Mouse (Mus musculus) embryonic facial prominence, embryonic 11.5 days (tissue): ENCODE measurements at regions not wholly inside any gene's neighbourhood (a gene's known extent, or its start where the extent isn't known, plus 50 kb on each side); places are given as distances from the start of the nearest gene placed in this dataset.

Experiments
- ATAC-seq: fragments of 200-750 bp; cut with Nextera tagmentation; replicated peaks from 2 replicates; pipeline ENCODE4 v1.8.0; 2017; ENCODE audit warnings: low read depth; ENCODE audit not compliant: insufficient number of reproducible peaks, low FRiP score, low TSS enrichment
- DNase-seq: peaks from one replicate; pipeline ENCODE4 v3.0.0-alpha.2; 2015; ENCODE audit warnings: low spot score
- H3K27ac ChIP-seq: fragments of 300-500 bp; sonication (generic); replicated peaks from 2 replicates; pipeline ENCODE4 v1.5.1; 2014; ENCODE audit warnings: mild to moderate bottlenecking, low read depth, low read length, control low read depth
- H3K27me3 ChIP-seq: fragments of 300-500 bp; sonication (generic); 2 replicates; pipeline ENCODE4 v1.6.1; 2014; ENCODE audit warnings: mild to moderate bottlenecking, low read length, moderate library complexity, mixed read lengths; ENCODE audit not compliant: control insufficient read depth, insufficient read depth
- H3K36me3 ChIP-seq: fragments of 300-500 bp; sonication (generic); replicated peaks from 2 replicates; pipeline ENCODE4 v1.6.1; 2014; ENCODE audit warnings: low read depth, mild to moderate bottlenecking, low read length, moderate library complexity, mixed read lengths; ENCODE audit not compliant: control insufficient read depth, insufficient read depth
- H3K4me1 ChIP-seq: fragments of 300-500 bp; sonication (generic); 2 replicates; pipeline ENCODE4 v1.6.1; 2014; ENCODE audit warnings: low read length, mixed read lengths; ENCODE audit not compliant: control insufficient read depth, insufficient read depth
- H3K4me2 ChIP-seq: fragments of 300-500 bp; sonication (generic); 2 replicates; pipeline ENCODE4 v1.6.1; 2014; ENCODE audit warnings: low read depth, mild to moderate bottlenecking, control low read depth, low read length, moderate library complexity
- H3K4me3 ChIP-seq: fragments of 300-500 bp; sonication (generic); 2 replicates; pipeline ENCODE4 v1.5.1; 2014; ENCODE audit warnings: low read depth, low read length, control low read depth
- H3K9ac ChIP-seq: fragments of 300-500 bp; sonication (generic); replicated peaks from 2 replicates; pipeline ENCODE4 v1.6.1; 2014; ENCODE audit warnings: mild to moderate bottlenecking, control low read depth, low read length
- H3K9me3 ChIP-seq: fragments of 300-500 bp; sonication (generic); replicated peaks from 2 replicates; pipeline ENCODE4 v1.6.1; 2016; ENCODE audit warnings: mild to moderate bottlenecking, low read length, inconsistent platforms, mixed read lengths; ENCODE audit not compliant: control insufficient read depth
- WGBS: fragments of 180-500 bp; shearing (Covaris S2); extraction: QIAGEN DNeasy Blood & Tissue Kit; methylation state at CpG from one replicate; pipeline ENCODE4 v1.1.7; 2014; 5-methylcytosine and 5-hydroxymethylcytosine counted together

- Histone ChIP-seq H3K9me3 (no peaks in the 10 kb centered on the region), H3K9ac (no peak overlapping the region), H3K4me3 (no peak overlapping the region), H3K4me1 (no peaks in the 10 kb centered on the region), H3K4me2 (no peak overlapping the region), H3K27me3 (no peaks in the 10 kb centered on the region), H3K27ac (no peak overlapping the region), H3K36me3 (no peaks in the 10 kb centered on the region)
- ATAC-seq: no peak
- DNase-seq: no peak
- 92% methylated on average over 2 of the region's 2 CpGs for WGBS
Observed at GRCm38 (mm10) chr10:57090131-57090530, 396.1 kb upstream of the Hsf2 start.

GRCm38 (mm10) chr10:57095920-57096319 lies 390.3 kb upstream of the Hsf2 start:
- H3K4me3 ChIP-seq: no peak overlapping the region
- no peak for ATAC-seq
- no peak overlapping the region for H3K9ac ChIP-seq
- H3K27me3 ChIP-seq: no peaks in the 10 kb centered on the region
- H3K36me3 ChIP-seq: no peaks in the 10 kb centered on the region
- DNase-seq: peak; percentile 8
- no peaks in the 10 kb centered on the region for H3K9me3 ChIP-seq
- H3K4me1 ChIP-seq: no peaks in the 10 kb centered on the region
- no peak overlapping the region for H3K4me2 ChIP-seq
- no peak overlapping the region for H3K27ac ChIP-seq
- WGBS: 66% methylated on average over 3 of the region's 3 CpGs

GRCm38 (mm10) chr10:57113359-57113758 lies 372.8 kb upstream of the Hsf2 start:
- Histone ChIP-seq H3K4me1 (no peaks in the 10 kb centered on the region), H3K36me3 (no peaks in the 10 kb centered on the region), H3K27me3 (no peaks in the 10 kb centered on the region), H3K9ac (no peak overlapping the region), H3K4me2 (no peak overlapping the region), H3K4me3 (no peak overlapping the region), H3K9me3 (no peaks in the 10 kb centered on the region), H3K27ac (no peak overlapping the region)
- DNase-seq (no peak), ATAC-seq (no peak)
- WGBS: 84% methylated on average over 2 of the region's 2 CpGs

GRCm38 (mm10) chr10:57114696-57115271 lies 371.4 kb upstream of the Hsf2 start:
- no peaks in the 10 kb centered on the region for H3K27me3 ChIP-seq
- H3K4me3 ChIP-seq: no peak overlapping the region
- WGBS: 85% methylated on average over 8 of the region's 8 CpGs
- H3K9ac ChIP-seq: no peak overlapping the region
- no peaks in the 10 kb centered on the region for H3K36me3 ChIP-seq
- DNase-seq (no peak), ATAC-seq (no peak)
- H3K4me2 ChIP-seq: no peak overlapping the region
- no peaks in the 10 kb centered on the region for H3K4me1 ChIP-seq
- no peak overlapping the region for H3K27ac ChIP-seq
- no peaks in the 10 kb centered on the region for H3K9me3 ChIP-seq

- WGBS: 80% methylated on average over 1 of the region's 1 CpGs
Observed at GRCm38 (mm10) chr10:57121514-57121913, 364.7 kb upstream of the Hsf2 start.

DNA sequence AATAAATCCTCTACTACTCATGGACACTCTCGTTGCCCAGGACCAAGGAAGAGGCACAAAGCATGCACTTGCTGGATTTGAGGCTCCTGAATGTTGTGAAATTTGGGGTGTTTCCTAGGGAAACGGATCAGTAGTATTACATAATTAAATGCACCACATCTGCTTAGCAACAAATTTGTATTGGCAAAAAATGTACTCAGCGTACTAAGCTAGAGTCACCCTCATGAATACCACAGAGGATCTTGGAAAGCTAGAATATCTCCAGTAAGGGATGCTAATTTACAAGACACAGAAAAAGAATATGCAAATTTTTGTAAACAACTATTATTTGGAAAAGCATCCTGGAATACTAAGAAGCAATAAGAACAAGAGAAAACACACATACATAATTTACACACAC lies 359.0 kb upstream of the Hsf2 start:
- H3K36me3 ChIP-seq: no peaks in the 10 kb centered on the region
- H3K4me1 ChIP-seq: no peaks in the 10 kb centered on the region
- DNase-seq (no peak), ATAC-seq (no peak)
- WGBS: 87% methylated on average over 3 of the region's 3 CpGs
- H3K4me2 ChIP-seq: no peak overlapping the region
- no peak overlapping the region for H3K4me3 ChIP-seq
- no peaks in the 10 kb centered on the region for H3K9me3 ChIP-seq
- no peak overlapping the region for H3K27ac ChIP-seq
- H3K27me3 ChIP-seq: no peaks in the 10 kb centered on the region
- H3K9ac ChIP-seq: no peak overlapping the region

More at GRCm38 (mm10) chr10:57121514-57121913, 364.7 kb upstream of the Hsf2 start:
- no peaks in the 10 kb centered on the region for H3K4me1 ChIP-seq
- H3K4me2 ChIP-seq: no peak overlapping the region
- H3K4me3 ChIP-seq: no peak overlapping the region
- H3K36me3 ChIP-seq: no peaks in the 10 kb centered on the region
- DNase-seq (no peak), ATAC-seq (no peak)
- no peaks in the 10 kb centered on the region for H3K27me3 ChIP-seq
- H3K9ac ChIP-seq: no peak overlapping the region
- H3K27ac ChIP-seq: no peak overlapping the region
- no peaks in the 10 kb centered on the region for H3K9me3 ChIP-seq

- 79% methylated on average over 4 of the region's 4 CpGs for WGBS
- DNase-seq: no peak
- no peaks in the 10 kb centered on the region for H3K36me3 ChIP-seq
Observed at GRCm38 (mm10) chr10:57156426-57156825, 329.8 kb upstream of the Hsf2 start.

DNA sequence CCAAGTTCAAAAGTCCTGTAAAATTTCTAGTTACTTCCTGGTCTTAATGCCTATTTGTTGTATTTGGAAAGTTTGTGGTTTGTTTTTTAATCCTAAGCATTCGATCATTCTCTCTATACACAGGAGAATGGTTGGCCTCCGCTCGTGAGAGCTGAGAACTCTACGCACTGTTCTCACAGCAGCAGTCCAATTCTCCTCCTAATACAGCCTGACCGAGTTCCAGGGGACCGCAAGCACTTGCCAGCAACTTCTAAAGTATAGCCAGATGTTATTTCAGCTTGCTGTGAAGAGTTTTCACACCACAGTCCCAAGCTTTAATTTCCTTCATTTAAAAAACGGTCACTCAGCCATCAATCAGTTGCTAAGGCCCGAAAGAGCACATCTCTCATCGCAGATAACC lies 329.3 kb upstream of the Hsf2 start:
- Histone ChIP-seq H3K27me3 (no peaks in the 10 kb centered on the region), H3K9me3 (no peaks in the 10 kb centered on the region), H3K9ac (no peak overlapping the region), H3K36me3 (no peaks in the 10 kb centered on the region), H3K27ac (no peak overlapping the region), H3K4me2 (no peak overlapping the region), H3K4me1 (no peaks in the 10 kb centered on the region), H3K4me3 (no peak overlapping the region)
- WGBS: 73% methylated on average over 9 of the region's 9 CpGs
- ATAC-seq: no peak
- DNase-seq: no peak

More at GRCm38 (mm10) chr10:57156426-57156825, 329.8 kb upstream of the Hsf2 start:
- H3K27me3 ChIP-seq: no peaks in the 10 kb centered on the region
- no peaks in the 10 kb centered on the region for H3K4me1 ChIP-seq
- no peak overlapping the region for H3K27ac ChIP-seq
- no peak overlapping the region for H3K4me2 ChIP-seq
- H3K4me3 ChIP-seq: no peak overlapping the region
- no peaks in the 10 kb centered on the region for H3K9me3 ChIP-seq
- no peak overlapping the region for H3K9ac ChIP-seq
- ATAC-seq: no peak
